Mouse (Mus musculus) heart, postnatal 36 days (tissue): ENCODE measurements around the gene Gsg1l. TPM values are rescaled to one million over a fixed set of nuclear protein-coding genes. Genes with fewer than 3 reads are reported as not detected.

ENCODE experiments used
- DNase-seq, 2 experiments: peaks; one replicate each; pipeline ENCODE4 v3.0.0; 2021 to 2022
- intact Hi-C: fragments of 180-260 bp; cut with DNase I; formaldehyde crosslinking; loops from one replicate; pipeline ENCODE4 v1.15.1; 2025
- total RNA-seq, 2 experiments: library from RNA; stranded (reverse); gene quantifications; 2 replicates each; pipeline ENCODE4 v1.2.3; 2021

The Gsg1l gene
- total RNA-seq, 2 experiments from 2014 or later, result 7.1 to 10.6 TPM

DNA sequence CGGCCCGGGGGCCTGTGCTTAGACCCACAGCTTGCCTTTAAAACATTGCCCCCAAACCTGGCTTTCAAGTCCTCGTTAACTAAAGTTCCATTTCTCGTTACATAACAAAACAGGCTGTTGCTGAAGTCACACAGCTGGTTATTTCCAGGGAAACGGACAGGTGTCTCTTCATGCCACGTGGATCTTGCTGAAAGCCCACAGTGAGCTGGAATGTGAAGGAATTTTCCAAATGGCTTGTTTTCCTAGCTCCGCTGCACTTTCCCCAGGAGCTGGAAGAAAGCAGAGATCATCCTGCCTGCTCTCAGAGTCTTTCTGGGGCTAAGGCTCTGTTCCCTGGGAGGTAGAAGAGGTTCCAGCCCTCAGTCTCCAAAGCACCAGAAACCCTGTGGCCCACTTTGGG is 130.3 kb downstream of the Gsg1l start:
- DNase-seq, result no peak
- intact Hi-C loops, result no loop called here

DNA sequence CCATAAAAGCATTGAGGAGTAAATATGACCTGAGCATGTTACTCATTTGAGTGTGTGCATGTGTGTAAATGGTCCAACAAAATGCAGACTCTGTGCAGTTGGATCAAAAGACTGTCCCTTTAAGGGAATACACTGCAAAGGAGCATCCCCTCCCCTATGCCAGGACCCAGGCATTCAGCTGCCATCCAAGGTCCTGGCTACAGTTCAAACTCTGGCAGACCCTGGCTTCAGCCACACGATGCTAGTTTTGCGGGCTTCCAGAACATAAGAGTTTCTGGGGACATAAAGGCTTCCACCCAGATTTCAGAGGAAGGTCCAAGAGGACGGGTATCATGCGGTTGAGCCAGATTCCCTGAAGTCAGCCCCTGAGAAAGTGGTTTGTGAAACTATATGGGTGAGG is 133.2 kb downstream of the Gsg1l start:
- intact Hi-C loops, result no loop called here
- DNase-seq, result no peak

DNA sequence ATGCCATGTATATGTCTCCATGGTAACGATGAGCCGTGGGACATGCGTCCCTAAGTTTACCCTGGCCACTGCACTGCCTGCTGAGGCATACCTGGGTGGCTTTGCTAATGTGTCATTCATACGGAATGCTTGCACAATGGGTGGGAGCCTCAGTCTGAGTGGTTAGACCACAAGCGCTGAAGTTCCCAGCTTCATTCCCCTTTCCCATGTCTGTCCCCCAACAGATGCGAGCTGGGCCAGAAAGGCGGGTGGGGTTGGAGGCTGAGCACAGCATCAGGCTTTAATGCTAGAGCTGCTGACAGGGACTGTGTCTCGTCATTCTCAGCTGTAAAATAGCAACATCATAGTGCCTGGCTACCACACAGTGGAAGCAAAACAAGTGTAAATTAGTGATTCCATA is 136.3 kb downstream of the Gsg1l start:
- intact Hi-C loops, result no loop called here
- DNase-seq, result no peak

DNA sequence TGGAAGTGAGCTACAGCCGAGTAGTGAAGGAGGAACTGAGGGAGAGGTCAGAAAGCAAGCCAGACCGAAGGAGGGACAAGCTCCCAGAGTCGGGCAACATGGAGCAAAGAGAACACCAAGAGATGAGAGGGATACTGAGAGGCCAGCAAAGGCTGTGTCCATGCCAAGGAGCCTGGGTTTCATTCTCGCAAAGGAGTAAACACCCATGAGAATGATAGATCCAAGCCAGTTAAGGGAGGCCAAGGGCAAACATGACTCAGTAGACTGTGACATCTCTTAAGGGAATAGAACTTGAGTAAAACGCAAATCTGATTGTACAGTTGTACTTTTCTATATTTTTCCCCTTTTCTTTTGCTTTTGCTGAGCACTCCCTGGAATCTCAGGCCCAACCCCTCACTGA is 137.6 kb downstream of the Gsg1l start:
- no peak for DNase-seq
- intact Hi-C loops, result no loop called here

DNA sequence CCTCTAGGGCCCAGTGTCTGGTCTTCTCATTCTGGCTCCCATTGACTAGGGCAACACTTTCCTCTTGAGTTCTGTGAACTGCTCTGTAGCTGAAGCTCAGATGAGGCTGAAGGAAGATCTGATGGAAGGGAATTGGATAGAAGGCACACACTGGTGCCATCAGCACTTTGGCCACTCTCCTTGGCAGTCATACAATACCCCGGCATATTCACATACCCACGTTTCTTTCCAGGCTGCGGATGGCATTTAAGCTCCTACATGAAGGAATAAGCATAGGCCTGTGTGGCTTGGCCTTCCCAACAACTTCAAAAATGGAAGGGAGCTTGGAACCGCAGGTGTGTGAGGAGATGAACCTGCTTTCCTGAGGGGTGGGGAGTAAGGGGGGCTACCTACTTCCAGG is 138.7 kb downstream of the Gsg1l start:
- intact Hi-C loops, result no loop called here
- DNase-seq, result no peak

DNA sequence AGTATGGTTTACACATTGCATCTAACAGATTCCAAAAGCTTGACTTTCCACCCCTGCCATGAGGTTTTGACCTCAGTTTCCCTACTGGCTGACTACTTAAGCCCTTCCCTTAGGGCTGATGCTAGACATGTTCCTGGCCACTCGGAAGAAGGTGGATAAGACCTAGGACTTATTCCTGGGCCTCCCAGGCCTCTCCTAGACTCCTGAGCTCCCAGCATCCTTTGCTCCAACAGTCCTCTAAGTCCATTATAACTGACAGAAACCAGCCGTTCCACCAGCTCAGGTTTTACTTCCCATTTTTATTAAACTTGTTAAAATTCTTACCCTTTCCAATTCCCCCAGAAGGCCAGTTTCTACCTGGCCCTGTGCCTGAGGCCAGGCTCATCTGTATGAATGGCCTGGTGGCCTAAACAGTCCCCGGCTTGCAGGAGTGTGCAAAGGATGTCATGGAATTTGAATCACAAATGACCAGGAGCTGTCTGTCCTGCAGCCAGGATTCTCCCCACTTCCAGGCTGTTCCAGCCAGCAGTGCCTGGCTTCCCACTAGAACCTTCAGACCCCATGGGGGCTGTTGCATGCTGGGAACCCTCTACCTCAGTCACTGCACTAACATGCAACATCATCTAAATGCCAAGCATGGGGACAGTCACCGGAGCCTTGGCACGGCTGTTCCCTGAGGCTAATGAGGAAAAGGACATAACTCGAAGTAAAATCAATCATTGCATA is 139.7 kb downstream of the Gsg1l start:
- intact Hi-C loops, result no loop called here

DNA sequence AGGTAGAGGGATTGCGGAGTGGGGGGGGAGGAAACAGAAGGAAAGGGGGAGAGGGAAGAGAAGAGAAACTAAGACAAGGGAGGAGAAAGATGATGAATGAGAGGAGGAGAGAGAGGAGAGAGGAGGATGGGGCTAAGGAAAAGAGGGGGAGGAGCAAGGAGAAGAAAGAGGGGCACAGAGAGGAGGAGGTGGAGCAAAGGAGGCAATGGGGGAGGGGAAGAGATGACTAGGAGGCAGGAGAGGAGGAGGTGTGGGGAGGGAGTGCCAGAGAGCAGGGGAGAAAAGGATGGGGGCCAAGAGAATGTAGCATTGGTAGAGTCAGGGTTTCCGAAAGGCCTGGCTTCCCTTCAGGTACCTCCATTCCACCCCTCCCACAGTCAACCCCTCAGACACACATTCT is 147.9 kb downstream of the Gsg1l start:
- no peak for DNase-seq
- intact Hi-C loops, result loop anchor here (5.0 kb wide), 1 partner anchor 112 kb away; no protein-coding TSS in a partner anchor

More for the DNA sequence above, 139.7 kb downstream of the Gsg1l start:
- DNase-seq, result no peak

DNA sequence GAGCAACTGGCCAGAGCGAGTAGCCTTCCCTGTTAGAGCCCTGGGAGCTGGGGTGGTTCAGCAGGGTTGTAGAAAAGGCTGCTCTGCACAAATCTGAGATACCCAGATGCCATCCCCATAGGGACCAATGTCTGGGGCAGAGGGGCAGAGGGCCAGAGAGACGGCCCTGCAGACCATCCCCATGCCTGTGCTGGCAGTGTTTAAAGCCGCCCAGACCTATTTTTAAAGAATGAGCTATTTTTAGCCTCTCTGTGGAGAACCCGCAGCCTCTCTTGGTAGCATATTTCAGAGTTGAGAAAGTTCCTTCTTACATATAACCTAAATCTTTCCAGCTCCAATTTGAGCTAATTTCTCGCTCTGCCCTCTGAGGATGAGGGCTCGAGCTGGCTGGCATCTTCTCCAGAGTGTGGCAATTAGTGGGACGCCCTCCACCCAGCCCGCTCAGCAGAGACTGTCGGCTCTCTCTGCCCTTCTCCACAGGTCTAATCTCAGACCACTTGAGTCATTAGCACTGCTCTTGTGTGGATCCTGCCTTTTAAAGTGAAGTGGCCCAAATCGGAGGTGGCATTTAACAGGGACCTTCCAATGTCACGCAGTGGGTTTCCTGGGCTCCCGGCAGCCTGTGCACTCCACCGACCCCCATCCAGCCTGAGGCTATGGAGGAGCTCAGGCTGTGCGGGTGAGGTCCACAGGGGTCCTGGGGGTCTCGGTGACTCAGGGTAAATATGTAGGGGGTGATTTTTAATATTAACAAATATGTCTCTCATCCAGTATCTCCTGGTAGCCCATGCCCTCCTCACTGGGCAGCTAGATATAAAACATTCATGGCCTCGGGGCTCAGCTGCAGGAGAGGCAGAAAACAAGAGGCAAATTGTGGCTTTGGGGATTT is 148.6 kb downstream of the Gsg1l start:
- peak; percentile 18 to 33 for DNase-seq
- intact Hi-C loops, result loop anchor here (5.0 kb wide), 1 partner anchor 111 kb away; no protein-coding TSS in a partner anchor

DNA sequence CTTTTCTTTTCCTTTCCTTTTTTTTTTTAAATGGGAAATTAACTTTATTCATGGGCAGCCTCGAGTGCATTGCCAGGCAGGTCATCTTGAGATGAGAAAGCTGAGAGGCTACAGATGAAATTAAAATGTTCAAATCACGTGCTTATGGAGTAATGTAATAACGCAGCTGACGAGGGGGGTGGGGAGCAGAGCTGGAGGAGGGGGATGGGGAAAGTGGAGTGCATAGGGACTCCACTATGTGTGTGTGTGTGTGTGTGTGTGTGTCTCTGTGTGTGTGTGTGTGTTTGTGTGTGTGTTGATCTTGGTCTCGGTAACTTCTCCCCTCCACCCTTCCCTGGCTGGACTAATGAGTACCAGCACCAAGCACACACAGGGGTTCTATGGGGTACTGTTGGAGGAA is 150.6 kb downstream of the Gsg1l start:
- no peak for DNase-seq
- intact Hi-C loops, result loop anchor here (5.0 kb wide), 1 partner anchor 109 kb away; no protein-coding TSS in a partner anchor

DNA sequence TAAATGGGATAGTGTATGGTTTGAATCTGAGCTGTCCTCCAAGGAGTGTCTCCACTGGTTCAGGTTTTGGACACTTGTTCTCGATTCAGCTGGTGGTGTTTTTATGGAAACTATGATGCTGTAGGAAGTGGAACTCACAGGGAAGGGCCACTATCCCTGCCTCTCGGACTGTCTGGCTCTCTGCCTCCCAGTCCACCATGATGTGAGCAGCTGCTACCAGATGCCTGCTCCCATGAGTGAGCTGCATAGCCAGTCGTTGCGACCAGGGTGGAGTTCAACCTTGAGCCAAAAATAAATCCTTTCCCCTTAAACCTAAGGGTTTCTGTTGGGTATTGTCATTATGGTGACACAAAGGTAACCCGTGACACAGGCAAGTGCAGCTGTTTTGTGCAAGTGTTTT is 158.2 kb downstream of the Gsg1l start:
- no peak for DNase-seq
- intact Hi-C loops, result no loop called here

DNA sequence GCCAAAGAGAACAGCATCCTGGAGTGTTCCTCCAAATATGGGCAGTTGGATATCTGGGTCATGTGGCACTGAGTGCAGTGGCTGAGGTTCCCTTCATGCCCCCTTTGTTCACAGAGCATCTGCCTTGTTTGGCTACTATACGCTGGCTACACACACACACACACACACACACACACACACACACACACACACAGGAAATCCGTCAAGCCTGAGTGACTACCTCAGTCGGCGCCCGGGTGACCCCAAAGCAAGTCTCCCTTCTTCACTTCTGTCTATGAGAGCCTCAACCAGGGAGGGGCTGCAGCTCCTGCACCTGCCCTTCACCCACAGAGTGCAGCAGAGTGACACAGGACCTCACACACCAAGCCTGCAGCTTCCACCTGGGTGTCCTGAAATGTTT is 161.4 kb downstream of the Gsg1l start:
- no peak for DNase-seq
- intact Hi-C loops, result no loop called here

DNA sequence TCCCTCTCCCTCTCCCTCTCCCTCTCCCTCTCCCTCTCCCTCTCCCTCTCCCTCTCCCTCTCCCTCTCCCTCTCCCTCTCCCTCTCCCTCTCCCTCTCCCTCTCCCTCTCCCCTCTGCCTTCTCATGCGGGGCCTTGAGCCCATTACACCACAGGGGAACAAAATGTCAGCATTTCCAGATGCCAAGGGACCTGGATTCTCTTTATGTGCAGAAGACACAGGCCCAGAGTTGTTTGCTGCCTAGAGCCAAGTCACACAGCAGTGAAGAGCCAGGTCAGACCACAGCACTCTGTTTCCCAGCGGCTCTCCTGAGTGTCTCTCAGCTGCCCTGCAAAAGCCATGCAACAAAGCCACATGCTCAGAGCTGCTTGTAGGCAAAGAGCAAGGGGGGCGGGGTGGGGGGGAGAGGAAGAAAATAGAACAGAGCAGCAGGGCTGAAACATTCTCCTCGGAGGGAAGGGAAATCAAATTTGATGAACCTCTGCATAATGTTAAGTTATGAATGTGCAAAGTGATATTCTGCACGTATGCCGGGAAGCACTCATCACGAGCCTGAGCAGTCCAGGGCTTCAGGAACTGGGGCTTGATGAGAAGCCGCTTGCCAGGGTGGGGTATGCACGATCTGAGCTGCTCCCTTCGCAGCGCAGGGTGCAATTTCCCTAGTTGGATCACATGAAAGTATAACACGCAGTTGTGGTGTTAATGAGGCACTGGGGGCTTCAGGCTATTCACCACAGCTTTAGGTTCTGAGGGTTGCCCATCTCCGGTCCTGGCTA is 181.6 kb downstream of the Gsg1l start:
- DNase-seq, result no peak
- intact Hi-C loops, result no loop called here

DNA sequence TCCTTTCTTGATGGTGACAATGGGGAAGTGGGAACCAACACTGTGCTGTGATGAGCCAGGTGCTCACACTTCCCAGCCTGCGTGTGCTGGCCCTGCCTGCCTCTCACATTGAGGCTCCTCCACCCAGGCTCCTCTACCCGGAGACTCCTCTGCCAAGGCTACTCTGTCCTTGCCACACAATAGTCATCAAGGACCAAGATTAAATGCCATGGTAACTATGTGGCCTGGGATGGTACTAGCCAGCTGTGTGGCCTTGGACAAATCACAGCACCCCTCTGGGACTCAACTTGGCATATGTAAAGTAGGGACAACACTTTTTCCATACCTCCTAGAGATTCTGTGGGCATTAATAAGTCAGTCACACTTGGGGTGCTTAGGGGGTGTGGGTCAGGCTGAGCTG is 182.3 kb downstream of the Gsg1l start:
- DNase-seq, result no peak
- intact Hi-C loops, result no loop called here

DNA sequence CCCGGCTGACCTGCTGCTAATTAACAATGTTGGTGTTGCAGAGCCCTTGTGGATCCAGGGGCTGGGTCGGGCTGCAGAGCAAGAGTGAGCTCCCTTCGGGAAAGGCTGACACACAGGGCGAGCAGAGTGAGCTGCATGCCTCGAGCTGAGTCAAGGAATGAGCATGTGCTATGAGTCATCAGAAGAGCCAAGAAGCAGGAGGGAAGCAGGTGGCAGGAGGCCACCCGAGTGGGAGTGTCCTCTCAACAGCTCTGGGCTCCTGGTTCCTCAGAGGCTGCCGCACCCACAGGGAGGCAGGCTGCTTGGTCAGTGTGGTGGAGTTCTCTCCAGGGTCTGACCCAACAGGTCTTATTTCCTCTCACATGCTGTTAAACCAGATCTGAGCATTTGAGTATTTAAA is 183.2 kb downstream of the Gsg1l start:
- intact Hi-C loops, result no loop called here
- peak; percentile 24 to 39 for DNase-seq

DNA sequence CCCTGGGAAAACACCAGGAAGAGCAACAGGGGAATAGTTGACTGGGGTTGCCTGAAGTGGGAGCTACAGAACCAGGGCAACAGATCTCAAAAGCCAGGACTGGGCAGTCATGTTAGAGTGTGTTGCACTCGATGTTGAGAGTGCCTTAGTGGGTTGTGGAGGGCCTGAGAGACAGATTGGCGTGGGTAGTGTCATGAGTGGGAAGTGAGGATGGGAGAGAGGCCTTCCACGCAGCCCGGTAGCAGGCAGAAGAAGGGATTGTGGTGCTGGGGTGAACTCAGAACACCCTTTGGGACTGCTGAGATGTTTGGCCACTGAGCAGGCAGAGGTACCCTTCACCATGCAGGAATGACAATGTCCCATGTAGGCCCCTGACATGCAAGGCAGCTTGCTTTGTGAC is 185.2 kb downstream of the Gsg1l start:
- intact Hi-C loops, result no loop called here
- DNase-seq, result no peak

DNA sequence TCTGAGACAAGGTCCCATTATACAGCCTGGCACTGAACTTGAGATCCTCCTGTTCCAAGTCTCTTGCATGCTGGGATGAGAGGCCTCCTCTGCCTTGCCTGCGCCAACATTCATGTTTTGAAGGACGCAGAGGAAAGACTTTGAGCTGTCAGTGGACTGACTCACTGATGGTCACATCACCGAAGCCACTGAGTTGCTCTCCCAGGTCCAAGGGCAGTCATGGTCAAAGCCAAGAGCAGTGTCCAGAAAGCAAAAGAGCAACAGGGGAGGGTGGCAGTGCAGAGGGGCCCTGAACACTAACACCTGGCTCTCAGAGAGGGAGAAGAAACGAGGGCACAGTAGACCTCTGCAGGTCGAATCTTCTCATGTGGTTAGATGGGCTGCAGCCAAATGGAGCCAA is 188.6 kb downstream of the Gsg1l start:
- DNase-seq, result no peak
- intact Hi-C loops, result no loop called here

DNA sequence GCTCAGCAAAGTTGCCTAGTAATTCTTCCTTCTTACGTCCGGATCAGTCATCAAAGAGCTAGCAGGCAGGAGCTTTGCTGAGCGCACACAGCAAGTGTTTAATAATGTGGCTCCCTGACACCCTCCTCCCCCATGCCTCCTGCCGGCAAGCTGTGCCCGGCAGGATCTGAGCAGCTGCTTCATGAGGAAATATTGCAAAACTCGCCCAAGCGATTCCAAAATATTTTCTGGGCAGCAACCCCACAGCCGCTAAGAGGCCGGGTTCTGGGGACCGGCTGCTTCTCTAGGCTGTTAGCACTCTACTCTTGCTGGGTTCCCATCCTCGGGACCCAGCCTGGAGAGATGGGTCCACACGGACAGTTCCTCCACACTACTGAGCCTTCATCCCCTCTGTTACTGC is 193.8 kb downstream of the Gsg1l start:
- DNase-seq, result peak; percentile 31 to 43
- intact Hi-C loops, result no loop called here

DNA sequence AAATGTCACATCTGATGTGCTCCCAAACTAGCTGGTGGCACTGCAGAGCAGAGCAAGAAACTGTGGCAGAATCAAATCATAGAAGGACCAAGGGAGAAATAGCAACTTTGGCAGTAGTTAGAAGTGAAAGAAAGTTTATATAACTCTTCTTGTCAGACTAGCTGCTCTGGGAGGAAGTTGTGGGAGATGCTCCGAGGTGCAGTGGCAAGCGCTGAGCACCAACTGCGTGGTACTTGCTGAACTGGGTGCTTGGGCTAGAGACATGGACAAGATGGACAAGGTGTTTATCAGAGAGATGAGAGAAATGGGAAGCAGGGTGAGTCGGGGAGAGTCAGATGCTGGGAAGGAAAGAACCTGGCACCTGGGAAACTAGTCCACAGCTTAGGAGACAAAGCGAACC is 194.4 kb downstream of the Gsg1l start:
- no peak for DNase-seq
- intact Hi-C loops, result no loop called here

DNA sequence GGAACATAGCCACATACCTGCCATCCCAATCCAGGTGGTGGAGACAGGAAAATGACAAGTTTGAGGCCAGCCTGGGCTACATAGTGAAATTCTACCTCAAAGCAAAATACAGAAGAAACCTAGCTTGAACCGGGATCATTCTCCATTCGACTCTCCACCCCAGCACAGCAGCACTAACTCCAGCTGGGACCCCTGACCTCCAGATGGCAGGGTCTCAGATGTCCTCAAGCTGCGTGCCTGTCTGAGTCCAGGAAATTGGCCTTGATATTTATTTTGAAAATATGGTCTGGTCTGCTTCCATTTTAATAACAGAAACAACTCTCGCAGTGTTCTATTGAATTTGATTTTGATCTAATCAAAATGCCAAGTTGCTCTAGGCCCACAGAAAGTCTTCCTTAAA is 195.1 kb downstream of the Gsg1l start:
- intact Hi-C loops, result no loop called here
- DNase-seq, result no peak

DNA sequence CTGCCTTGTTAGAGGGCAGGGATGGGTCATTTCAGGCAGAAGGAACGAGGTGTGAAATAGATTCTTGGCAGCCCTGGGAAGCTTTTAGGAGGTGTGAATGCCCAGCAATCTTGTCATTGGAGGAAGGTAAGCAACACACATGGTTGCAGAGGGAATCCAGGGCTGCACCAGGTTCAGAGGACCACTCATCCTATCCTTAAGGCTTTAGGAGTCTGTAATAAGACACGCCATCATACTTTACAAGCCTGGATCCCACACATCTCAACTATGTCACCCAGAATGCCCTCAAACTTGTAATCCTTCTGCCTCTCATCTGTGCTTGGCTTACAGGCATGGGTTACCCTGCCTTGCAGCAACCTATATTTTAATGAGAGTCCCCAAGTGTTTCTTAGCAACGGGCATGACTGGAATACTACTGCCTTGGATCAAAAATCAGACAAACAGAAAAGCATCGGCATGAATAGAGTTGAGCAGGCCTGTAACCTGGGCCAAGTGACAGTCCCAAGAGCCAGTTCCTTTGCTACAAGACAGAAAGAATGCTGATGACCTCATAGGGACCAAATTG is 196.0 kb downstream of the Gsg1l start:
- DNase-seq, result no peak
- intact Hi-C loops, result no loop called here

DNA sequence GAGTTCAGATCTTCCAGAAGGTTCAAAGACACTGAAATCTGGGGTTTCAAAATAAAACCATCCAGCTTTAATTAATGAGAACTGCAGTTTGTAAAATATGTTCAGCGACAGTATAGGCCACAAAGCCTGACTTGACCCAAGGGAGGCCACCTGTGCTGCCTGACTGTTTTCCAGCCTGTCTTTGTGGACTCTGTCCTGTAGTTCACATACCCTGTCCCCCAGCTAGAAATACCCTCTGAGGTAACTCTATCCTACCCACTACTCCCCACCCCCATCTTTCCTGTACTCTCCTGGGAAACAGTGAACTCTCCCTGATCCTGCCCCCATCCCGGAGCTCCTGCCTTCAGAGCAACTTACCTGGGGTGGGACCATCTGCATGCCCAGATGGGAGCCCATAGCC is 199.0 kb downstream of the Gsg1l start:
- intact Hi-C loops, result no loop called here
- no peak for DNase-seq
